Mouse (Mus musculus): ENCODE measurements around the gene Smim14.

DNA sequence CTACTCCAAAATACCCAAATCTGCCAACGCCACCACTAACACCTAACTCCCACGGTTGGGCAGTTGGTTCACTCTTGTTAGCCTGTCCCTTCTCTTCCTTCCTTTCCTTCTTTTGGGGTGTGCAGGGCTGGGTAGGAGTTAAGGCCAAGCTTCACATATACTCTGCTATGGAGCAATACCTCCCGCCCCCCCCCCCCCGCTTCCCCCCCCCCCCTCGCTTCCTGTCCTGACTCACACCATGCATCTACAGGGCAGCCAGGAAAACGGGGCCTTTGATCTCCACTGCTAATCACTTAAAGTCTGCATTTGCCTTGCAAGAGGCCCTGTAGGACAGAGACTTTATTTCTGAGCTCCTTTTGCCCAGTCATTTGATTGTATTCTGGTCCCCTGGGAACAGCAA, 92.0 kb downstream of the Smim14 start:
- TF ChIP-seq CTCF (IDR thresholded peaks at IDR 0.05; ENCODE audit: borderline replicate concordance, insufficient read depth, low read depth, low read length) (no peak), POLR2A (IDR thresholded peaks at IDR 0.05; ENCODE audit: borderline replicate concordance, insufficient read depth, low read length) (no peak)

All from cerebellum, adult 2 months (tissue).